Mouse (Mus musculus) hindbrain, embryonic 13.5 days (tissue): ENCODE results near the gene Tm4sf1. TPM values are rescaled to one million over a fixed set of nuclear protein-coding genes. Genes with fewer than 3 reads are reported as not detected.
A peak's percentile ranks its signal among the peaks of the same experiment; 100 is the strongest.

ENCODE experiments used
- ATAC-seq: fragments of 200-750 bp; cut with Nextera tagmentation; 2 replicates; pipeline ENCODE4 v1.8.0; 2017; ENCODE audit warnings: moderate TSS enrichment; ENCODE audit not compliant: low FRiP score
- H3K27ac ChIP-seq: fragments of 300-500 bp; sonication (generic); 2 replicates; pipeline ENCODE4 v1.5.1; 2015; ENCODE audit warnings: inconsistent platforms, mild to moderate bottlenecking, moderate library complexity
- H3K27me3 ChIP-seq: fragments of 300-500 bp; sonication (generic); 2 replicates; pipeline ENCODE4 v1.6.1; 2015; ENCODE audit warnings: mild to moderate bottlenecking, inconsistent platforms
- H3K36me3 ChIP-seq: fragments of 300-500 bp; sonication (generic); 2 replicates; pipeline ENCODE4 v1.6.1; 2015; ENCODE audit warnings: mild to moderate bottlenecking, inconsistent platforms
- H3K4me1 ChIP-seq: fragments of 300-500 bp; sonication (generic); replicated peaks from 2 replicates; pipeline ENCODE4 v1.6.1; 2015; ENCODE audit warnings: inconsistent platforms
- H3K4me2 ChIP-seq: fragments of 300-500 bp; sonication (generic); 2 replicates; pipeline ENCODE4 v1.6.1; 2015; ENCODE audit warnings: inconsistent platforms, mild to moderate bottlenecking, moderate library complexity
- H3K4me3 ChIP-seq: fragments of 300-500 bp; sonication (generic); 2 replicates; pipeline ENCODE4 v1.5.1; 2015; ENCODE audit warnings: mild to moderate bottlenecking, inconsistent platforms
- H3K9ac ChIP-seq: fragments of 300-500 bp; sonication (generic); 2 replicates; pipeline ENCODE4 v1.6.1; 2015; ENCODE audit warnings: mild to moderate bottlenecking, inconsistent platforms
- H3K9me3 ChIP-seq: fragments of 300-500 bp; sonication (generic); 2 replicates; pipeline ENCODE4 v1.6.1; 2016; ENCODE audit warnings: inconsistent platforms
- WGBS: fragments of 180-500 bp; shearing (Covaris S2); methylation state at CpG from one replicate; pipeline ENCODE4 v1.1.7; 2015; 5-methylcytosine and 5-hydroxymethylcytosine counted together
- polyA plus RNA-seq: library from polyadenylated mRNA; unstranded; fragments of >200 nt; fragmentation: Nextera tagmentation; extraction: Ambion mirVana; gene quantifications from 2 replicates; pipeline ENCODE4 v1.2.1, GENCODE M21; 2015

Tm4sf1 gene
- 26.6 and 27.9 TPM in 2 replicates for polyA plus RNA-seq

DNA sequence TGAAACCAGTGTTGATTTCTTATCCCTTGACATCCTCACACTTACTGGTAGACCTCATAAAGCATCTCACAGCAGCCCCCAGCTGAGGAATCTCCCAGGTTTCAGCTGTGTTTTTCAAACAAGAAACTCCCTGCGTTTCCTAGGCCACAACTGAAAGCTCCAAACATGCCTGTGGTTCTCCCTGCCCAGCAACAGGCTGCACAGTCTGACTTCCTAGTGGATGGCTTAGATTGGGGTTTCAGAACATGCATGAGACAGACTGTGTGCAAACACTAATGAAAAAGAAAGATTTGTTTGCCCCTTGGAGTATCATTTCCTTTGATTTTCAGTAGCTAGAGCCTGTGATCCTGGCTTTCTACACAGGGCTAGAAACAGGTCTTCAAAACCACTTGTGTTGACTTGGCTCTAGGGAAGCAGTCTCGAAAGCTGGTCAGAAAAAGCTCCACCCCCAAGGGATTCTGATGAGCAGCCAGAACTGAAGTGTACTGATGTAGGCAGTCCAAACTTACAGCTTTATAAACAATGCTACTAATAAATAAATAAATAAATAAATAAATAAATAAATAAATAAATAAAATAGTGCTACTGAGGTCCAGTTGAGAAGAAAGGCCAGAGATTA is at the start of gene Tm4sf1:
Gene Tm4sf1, minus strand, starts transcription at position 68 of the 619 bp plus-strand sequence.
- ATAC-seq = peak; percentile 72; the same call in 1 of the 2 replicates
- 69% methylated on average over 2 of the region's 2 CpGs for WGBS

GRCm38 (mm10) chr3:57344811-57345210 is 43.0 kb upstream of the Tm4sf1 start:
- Histone ChIP-seq H3K4me3 (no peak overlapping the region), H3K36me3 (no peaks in the 10 kb centered on the region), H3K9ac (no peak overlapping the region), H3K4me1 (no peaks in the 10 kb centered on the region), H3K27me3 (no peaks in the 10 kb centered on the region), H3K27ac (no peak overlapping the region), H3K4me2 (no peak overlapping the region), H3K9me3 (no peaks in the 10 kb centered on the region)
- WGBS = 76% methylated on average over 5 of the region's 5 CpGs
- ATAC-seq = no peak

More for the DNA sequence above, at the start of gene Tm4sf1:
- Histone ChIP-seq H3K4me1 (no peaks in the 10 kb centered on the region), H3K9me3 (no peaks in the 10 kb centered on the region), H3K36me3 (no peaks in the 10 kb centered on the region), H3K27ac (no peak within 1 kb of the TSS), H3K4me2 (no peak within 1 kb of the TSS), H3K9ac (no peak within 1 kb of the TSS), H3K27me3 (no peaks in the 10 kb centered on the region), H3K4me3 (no peak within 1 kb of the TSS)

GRCm38 (mm10) chr3:57343837-57344607 is 42.2 kb upstream of the Tm4sf1 start:
- Histone ChIP-seq H3K4me1 (no peaks in the 10 kb centered on the region), H3K27ac (no peak overlapping the region), H3K36me3 (no peaks in the 10 kb centered on the region), H3K27me3 (no peaks in the 10 kb centered on the region), H3K4me2 (no peak overlapping the region), H3K9me3 (no peaks in the 10 kb centered on the region), H3K4me3 (no peak overlapping the region), H3K9ac (no peak overlapping the region)
- ATAC-seq = no peak
- 78% methylated on average over 11 of the region's 11 CpGs for WGBS

- Histone ChIP-seq H3K9me3 (no peaks in the 10 kb centered on the region), H3K27ac (no peak overlapping the region), H3K4me1 (no peaks in the 10 kb centered on the region), H3K9ac (no peak overlapping the region), H3K27me3 (no peaks in the 10 kb centered on the region), H3K4me2 (no peak overlapping the region), H3K4me3 (no peak overlapping the region), H3K36me3 (no peaks in the 10 kb centered on the region)
- WGBS = 89% methylated on average over 4 of the region's 4 CpGs
- ATAC-seq = no peak
These were observed 41.2 kb upstream of the Tm4sf1 start for GRCm38 (mm10) chr3:57342976-57343375.

DNA sequence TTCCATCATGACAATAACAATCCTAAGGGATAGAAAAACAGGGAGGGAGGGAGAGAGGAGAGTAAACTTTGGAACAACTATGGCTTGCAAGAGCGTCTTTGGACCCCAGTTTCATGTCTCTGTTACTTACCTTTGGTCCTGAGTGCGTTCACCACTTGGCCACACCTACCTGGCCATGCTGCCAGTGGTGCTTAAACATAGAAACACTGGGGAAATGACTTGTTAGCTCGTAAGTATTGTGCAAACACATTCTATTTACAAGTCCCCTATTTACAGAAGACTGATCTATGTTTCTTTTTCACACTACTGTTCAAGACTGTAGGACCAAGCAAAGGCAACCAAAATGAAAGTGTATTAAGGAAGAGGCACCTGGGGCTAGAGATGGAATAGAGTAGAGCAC is 39.5 kb upstream of the Tm4sf1 start:
- H3K4me2 ChIP-seq = no peak overlapping the region
- no peaks in the 10 kb centered on the region for H3K4me1 ChIP-seq
- no peak overlapping the region for H3K9ac ChIP-seq
- 78% methylated on average over 3 of the region's 3 CpGs for WGBS
- H3K27ac ChIP-seq = no peak overlapping the region
- no peaks in the 10 kb centered on the region for H3K36me3 ChIP-seq
- H3K9me3 ChIP-seq = no peaks in the 10 kb centered on the region
- no peaks in the 10 kb centered on the region for H3K27me3 ChIP-seq
- no peak for ATAC-seq
- H3K4me3 ChIP-seq = no peak overlapping the region

GRCm38 (mm10) chr3:57335080-57335815 is 33.5 kb upstream of the Tm4sf1 start:
- Histone ChIP-seq H3K27ac (0 out of 2 replicates have a peak overlapping the region, but pooled peaks have one; percentile 3), H3K27me3 (no peaks in the 10 kb centered on the region), H3K9me3 (peaks cover 3% of the 10 kb centered on the region), H3K36me3 (no peaks in the 10 kb centered on the region), H3K4me3 (no peak overlapping the region), H3K4me1 (no peaks in the 10 kb centered on the region), H3K9ac (no peak overlapping the region), H3K4me2 (no peak overlapping the region)
- 83% methylated on average over 3 of the region's 3 CpGs for WGBS
- no peak for ATAC-seq

DNA sequence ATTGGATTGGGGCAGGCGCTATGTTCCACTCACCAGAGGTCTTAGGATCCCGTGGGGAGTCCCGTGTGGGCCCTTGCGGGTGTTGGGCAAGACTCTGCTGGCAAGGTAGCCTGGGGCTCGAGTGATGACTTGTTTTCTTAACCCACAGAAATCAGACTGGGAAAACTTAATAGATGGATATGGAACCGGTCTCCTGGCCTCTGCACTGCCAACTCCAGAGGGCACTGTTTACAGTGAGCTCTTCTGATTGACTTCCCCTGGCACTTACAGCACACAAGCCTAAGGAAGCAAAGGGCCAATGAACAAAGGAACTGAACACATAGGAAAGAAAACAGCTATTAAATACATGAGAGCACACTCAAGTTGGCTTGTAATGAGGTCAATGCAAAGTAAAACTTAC is 26.2 kb upstream of the Tm4sf1 start:
- no peak overlapping the region for H3K9ac ChIP-seq
- no peak overlapping the region for H3K4me3 ChIP-seq
- H3K4me2 ChIP-seq = no peak overlapping the region
- peaks cover 11% of the 10 kb centered on the region for H3K9me3 ChIP-seq
- H3K36me3 ChIP-seq = no peaks in the 10 kb centered on the region
- ATAC-seq = no peak
- no peaks in the 10 kb centered on the region for H3K27me3 ChIP-seq
- 93% methylated on average over 6 of the region's 6 CpGs for WGBS
- no peaks in the 10 kb centered on the region for H3K4me1 ChIP-seq
- H3K27ac ChIP-seq = no peak overlapping the region

GRCm38 (mm10) chr3:57307076-57307475 is 5.3 kb upstream of the Tm4sf1 start:
- H3K27me3 ChIP-seq = no peaks in the 10 kb centered on the region
- H3K4me2 ChIP-seq = no peak overlapping the region
- no peak overlapping the region for H3K27ac ChIP-seq
- H3K4me1 ChIP-seq = no peaks in the 10 kb centered on the region
- 85% methylated on average over 3 of the region's 3 CpGs for WGBS
- H3K36me3 ChIP-seq = no peaks in the 10 kb centered on the region
- H3K9ac ChIP-seq = no peak overlapping the region
- H3K4me3 ChIP-seq = no peak overlapping the region
- no peaks in the 10 kb centered on the region for H3K9me3 ChIP-seq
- ATAC-seq = no peak

- H3K9me3 ChIP-seq = no peaks in the 10 kb centered on the region
- no peaks in the 10 kb centered on the region for H3K27me3 ChIP-seq
- H3K4me1 ChIP-seq = no peaks in the 10 kb centered on the region
- no peak overlapping the region for H3K4me3 ChIP-seq
- no peak overlapping the region for H3K9ac ChIP-seq
- no peaks in the 10 kb centered on the region for H3K36me3 ChIP-seq
- no peak overlapping the region for H3K27ac ChIP-seq
- ATAC-seq = no peak
- H3K4me2 ChIP-seq = no peak overlapping the region
- WGBS = 90% methylated on average over 4 of the region's 4 CpGs
These were observed 3.8 kb upstream of the Tm4sf1 start for GRCm38 (mm10) chr3:57305564-57305963.

DNA sequence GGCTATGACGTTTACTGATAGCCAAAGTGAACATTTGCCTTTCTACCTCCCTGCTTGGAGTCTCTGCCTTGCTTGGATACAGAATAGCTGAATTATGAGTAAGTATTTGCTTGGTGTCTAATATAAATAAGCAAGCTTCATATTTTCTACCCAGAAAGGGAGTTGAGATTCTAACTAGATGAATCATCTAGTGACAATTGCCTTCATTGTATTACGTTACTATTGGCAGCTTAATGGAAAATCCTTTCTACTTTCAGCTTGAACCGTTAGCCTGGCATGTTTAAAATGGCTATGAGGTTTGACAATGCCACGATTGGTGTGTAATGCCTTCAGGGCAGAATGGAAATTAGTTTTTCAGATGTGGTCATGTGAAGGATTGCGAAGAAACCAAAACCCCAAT is 2.7 kb upstream of the Tm4sf1 start:
- no peak overlapping the region for H3K9ac ChIP-seq
- no peaks in the 10 kb centered on the region for H3K27me3 ChIP-seq
- no peak for ATAC-seq
- no peaks in the 10 kb centered on the region for H3K4me1 ChIP-seq
- H3K9me3 ChIP-seq = no peaks in the 10 kb centered on the region
- no peak overlapping the region for H3K4me2 ChIP-seq
- no peak overlapping the region for H3K27ac ChIP-seq
- H3K4me3 ChIP-seq = no peak overlapping the region
- WGBS = 63% methylated on average over 5 of the region's 5 CpGs
- H3K36me3 ChIP-seq = no peaks in the 10 kb centered on the region

DNA sequence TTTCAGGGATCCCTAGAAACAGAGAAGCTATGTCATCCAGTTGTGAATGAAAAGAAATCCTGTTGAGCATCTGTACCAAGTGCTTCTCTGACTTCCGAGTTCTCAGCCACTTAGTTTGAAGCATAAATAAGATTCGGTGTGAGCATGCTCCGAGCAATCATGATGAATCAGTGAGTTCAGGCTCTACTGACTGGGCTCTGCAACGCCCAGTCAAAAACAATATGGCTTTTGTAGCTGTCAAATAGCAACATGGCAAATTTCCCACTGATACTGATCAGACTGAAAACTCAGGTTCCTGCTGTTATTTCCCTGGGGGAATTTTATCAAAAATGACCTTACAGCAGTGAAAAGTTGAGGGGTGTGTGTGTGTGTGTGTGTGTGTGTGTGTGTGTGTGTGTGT is 2.3 kb upstream of the Tm4sf1 start:
- no peak for ATAC-seq
- no peak overlapping the region for H3K9ac ChIP-seq
- H3K4me2 ChIP-seq = no peak overlapping the region
- no peaks in the 10 kb centered on the region for H3K36me3 ChIP-seq
- H3K4me3 ChIP-seq = no peak overlapping the region
- H3K27ac ChIP-seq = peak overlapping the region; percentile 3; the same call in 1 of the 2 replicates
- no peaks in the 10 kb centered on the region for H3K4me1 ChIP-seq
- no peaks in the 10 kb centered on the region for H3K9me3 ChIP-seq
- WGBS = 76% methylated on average over 4 of the region's 4 CpGs
- no peaks in the 10 kb centered on the region for H3K27me3 ChIP-seq

DNA sequence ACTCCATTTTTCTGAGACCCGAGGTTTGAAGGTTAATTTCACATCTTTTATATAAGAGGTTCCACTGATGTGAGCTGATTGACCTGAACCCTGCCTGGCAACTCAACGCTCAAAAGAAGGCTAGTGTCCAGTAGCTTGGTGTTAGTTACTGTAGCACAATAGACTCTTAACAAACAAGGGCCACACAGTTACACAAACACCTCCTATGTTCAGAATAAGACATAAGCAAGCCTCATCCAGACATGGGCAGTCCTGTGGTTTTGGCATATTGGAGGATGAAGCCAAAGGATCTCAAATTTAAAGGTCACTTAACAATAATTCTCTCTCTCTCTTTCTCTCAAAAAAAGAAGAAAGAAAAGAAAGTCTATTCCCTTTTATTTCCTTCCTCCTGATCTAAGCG is 1.7 kb upstream of the Tm4sf1 start:
- no peak overlapping the region for H3K27ac ChIP-seq
- H3K4me2 ChIP-seq = no peak overlapping the region
- WGBS = 76% methylated on average over 3 of the region's 3 CpGs
- ATAC-seq = no peak
- H3K4me3 ChIP-seq = no peak overlapping the region
- no peaks in the 10 kb centered on the region for H3K9me3 ChIP-seq
- no peaks in the 10 kb centered on the region for H3K27me3 ChIP-seq
- no peaks in the 10 kb centered on the region for H3K36me3 ChIP-seq
- H3K4me1 ChIP-seq = no peaks in the 10 kb centered on the region
- no peak overlapping the region for H3K9ac ChIP-seq
